Mouse (Mus musculus): Measurements from ENCODE around the gene Fstl3.

- no peak for TF ChIP-seq CTCF (IDR thresholded peaks at IDR 0.05; ENCODE audit: control insufficient read depth, insufficient read depth, insufficient read length)
- TF ChIP-seq USF1 (IDR thresholded peaks at IDR 0.05; ENCODE audit: low read depth): no peak
- TF ChIP-seq MYOD1 (IDR thresholded peaks at IDR 0.05; ENCODE audit: control insufficient read depth, insufficient read length, low read depth): no peak
- no peak for TF ChIP-seq CEBPB (IDR thresholded peaks at IDR 0.05; ENCODE audit: low read depth)
Observed at GRCm38 (mm10) chr10:79803716-79804323, 26.7 kb downstream of the Fstl3 start.

Measured in C2C12 (cell line).